Mouse (Mus musculus) megakaryocyte, adult 5-6 weeks (primary cell): ENCODE measurements around the gene Ndufa13. TPM values are rescaled to one million over a fixed set of nuclear protein-coding genes. Genes with fewer than 3 reads are reported as not detected.
"Not testable (repeated sequence)": the region's sequence is repeated elsewhere in the genome, so short reads cannot be mapped to it uniquely, and the experiment has no call there.

Source experiments
- ATAC-seq: 2 replicates; pipeline ENCODE4 v1.8.0; 2016; ENCODE audit warnings: mild to moderate bottlenecking, inconsistent platforms; ENCODE audit not compliant: poor library complexity, severe bottlenecking
- total RNA-seq, 2 experiments: library from RNA; stranded (forward) in 1 of 2; stranded (reverse) in 1 of 2; fragments of 153-499, 151-499 nt in 1 of 2; fragments of 221-1000, 200-1000 nt in 1 of 2; gene quantifications; 2 replicates each; pipeline versions ENCODE4 v1.2.3 to v1.2.4; 2015 to 2017

Gene Ndufa13
- 63.4 and 75.7 TPM in 2 replicates for total RNA-seq (2015)
- total RNA-seq (2017): 120 and 143 TPM in 2 replicates

DNA sequence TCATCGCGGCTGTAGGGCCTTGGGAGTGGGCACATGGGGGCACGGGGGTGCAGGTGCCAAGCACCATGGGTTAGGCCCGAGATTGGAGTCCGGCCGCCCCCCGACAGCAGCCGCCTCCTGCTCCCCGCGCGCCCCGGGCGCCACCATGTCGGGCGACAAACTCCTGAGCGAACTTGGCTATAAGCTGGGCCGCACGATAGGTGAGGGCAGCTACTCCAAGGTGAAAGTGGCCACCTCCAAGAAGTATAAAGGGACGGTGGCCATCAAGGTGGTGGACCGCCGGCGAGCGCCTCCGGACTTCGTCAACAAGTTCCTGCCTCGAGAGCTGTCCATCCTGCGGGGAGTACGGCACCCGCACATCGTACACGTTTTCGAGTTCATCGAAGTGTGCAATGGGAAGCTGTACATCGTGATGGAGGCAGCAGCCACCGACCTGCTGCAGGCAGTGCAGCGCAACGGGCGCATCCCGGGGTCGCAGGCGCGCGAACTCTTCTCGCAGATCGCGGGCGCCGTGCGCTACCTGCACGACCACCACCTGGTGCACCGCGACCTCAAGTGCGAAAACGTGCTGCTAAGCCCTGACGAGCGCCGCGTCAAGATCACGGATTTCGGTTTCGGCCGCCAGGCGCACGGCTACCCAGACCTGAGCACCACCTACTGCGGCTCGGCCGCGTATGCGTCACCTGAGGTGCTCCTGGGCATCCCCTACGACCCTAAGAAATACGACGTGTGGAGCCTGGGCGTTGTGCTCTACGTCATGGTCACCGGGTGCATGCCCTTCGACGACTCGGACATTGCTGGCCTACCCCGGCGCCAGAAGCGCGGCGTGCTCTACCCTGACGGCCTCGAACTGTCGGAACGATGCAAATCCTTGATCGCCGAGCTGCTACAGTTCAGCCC is at the start of gene Ndufa13, which contains the start of the genes Tssk6 and Yjefn3:
TSS of gene Ndufa13 (minus strand) at position 396 of the 900 bp plus-strand sequence.
TSS of gene Tssk6 (plus strand) at position 22 of the 900 bp plus-strand sequence.
TSS of gene Yjefn3 (minus strand) at position 550 of the 900 bp plus-strand sequence.
- ATAC-seq: peak; percentile 14

GRCm38 (mm10) chr8:69950300-69950699 is 47.9 kb upstream of the Ndufa13 start:
- ATAC-seq: no peak

DNA sequence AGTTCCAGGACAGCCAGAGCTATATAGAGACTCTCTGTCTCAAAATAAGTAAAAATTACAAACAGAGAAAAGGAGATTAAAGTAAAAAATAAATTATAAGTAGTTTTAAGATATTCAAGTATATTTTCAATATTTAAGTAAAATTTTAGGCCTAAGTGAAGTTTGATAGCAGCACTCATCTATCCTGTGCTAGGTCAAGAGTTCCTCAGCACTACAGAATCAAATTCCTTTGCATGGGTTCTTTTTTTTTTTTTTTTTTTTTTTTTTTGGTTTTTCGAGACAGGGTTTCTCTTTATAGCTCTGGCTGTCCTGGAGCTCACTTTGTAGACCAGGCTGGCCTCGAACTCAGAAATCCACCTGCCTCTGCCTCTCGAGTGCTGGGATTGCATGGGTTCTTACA is 40.1 kb upstream of the Ndufa13 start:
- not testable (repeated sequence) for ATAC-seq

- ATAC-seq: no peak
Measured at GRCm38 (mm10) chr8:69940386-69940785, 38.0 kb upstream of the Ndufa13 start.

GRCm38 (mm10) chr8:69939633-69940032 is 37.3 kb upstream of the Ndufa13 start:
- ATAC-seq: no peak

DNA sequence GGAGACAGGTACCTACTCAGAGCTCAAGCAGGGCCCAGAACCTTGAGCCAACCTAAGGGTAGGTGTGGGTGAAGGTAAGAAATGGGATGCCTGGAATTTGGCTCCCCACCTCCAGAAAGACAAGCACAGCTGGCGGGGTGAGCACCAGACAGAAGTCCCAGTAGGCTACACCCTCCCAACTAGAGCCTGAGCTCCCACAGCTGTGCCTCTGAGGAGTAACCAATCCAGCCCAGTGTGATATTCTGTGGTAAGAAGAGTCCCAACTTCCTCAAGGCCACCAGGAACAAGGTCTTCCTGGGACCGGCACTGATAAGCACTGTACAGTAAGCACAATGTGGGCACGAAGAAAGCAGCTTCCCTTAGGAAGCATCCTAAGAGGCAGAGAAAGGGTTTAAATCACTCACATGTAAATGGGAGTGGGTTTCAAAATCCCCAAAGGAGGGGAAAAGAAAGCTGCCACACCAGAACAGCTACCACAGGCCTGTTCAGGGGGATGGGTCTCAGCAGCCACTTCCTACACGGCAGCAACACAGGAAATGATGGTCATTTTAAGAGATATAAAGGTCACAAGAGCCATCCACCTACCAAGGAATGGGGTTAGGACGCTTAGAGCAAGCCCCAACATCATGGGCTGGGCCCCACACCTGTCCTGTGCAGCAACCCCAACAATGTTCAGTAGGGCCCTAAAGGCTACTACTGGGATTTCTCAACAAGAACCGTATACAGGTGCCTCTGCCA is 36.1 kb upstream of the Ndufa13 start:
- ATAC-seq: peak; percentile 51

DNA sequence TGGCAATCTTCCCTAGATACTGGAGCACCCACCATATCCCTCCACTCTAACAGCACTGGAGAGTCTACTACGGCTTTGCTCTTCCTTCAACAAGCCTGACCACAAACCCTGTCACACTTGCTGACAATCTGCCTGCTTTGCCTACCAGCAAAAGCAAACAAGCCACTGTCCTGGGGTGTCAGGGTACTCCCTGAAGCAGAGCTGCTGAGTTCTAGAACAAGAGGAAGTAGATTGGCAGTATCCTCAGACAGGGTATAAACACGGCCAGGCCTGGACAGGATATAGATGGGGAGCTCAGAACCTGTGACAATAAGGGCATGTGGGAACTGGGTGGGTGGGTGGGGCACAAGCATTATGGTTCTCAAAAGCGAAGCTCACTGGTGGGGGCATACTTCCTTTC is 35.1 kb upstream of the Ndufa13 start:
- ATAC-seq: peak; percentile 39

- ATAC-seq: no peak
Measured at GRCm38 (mm10) chr8:69936050-69936794, 33.9 kb upstream of the Ndufa13 start.

DNA sequence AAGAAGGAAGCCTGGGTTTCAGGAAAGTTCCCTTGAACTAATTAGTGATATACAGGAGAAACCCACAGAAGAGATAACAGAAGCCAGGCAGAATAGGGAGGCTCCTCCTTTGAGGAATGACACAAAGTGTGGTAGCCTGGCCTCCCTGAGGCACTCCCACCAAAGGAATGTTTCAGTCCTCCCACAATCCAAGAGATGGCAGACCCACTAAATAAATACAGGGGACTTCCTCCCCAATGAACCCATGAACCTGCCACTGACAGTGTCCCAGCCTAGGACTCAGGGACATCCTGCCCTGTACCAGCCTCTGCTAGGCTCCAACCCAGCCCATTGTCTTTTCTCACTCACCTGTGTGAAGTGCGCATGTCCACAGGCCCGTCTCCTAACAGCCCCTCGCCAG is 33.1 kb upstream of the Ndufa13 start:
- ATAC-seq: no peak

DNA sequence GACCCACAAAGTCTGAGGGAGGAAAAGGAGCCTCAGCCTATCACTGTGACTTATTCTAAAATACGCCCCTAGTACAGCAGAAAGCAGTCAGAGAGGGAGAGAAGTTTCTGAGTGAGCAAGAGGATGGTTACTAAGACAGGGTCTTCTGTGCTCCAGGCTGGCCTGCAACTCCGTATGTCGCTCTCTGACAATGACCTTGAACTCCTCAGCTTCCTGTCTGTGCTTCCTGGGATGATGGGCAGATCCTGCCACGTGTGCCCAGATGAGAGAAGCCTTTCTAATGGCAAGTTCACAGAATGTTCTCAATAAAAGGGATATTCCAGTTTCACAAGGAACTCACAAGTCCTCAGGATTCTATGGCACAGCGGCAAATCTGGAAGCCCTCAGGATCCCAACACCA is 32.2 kb upstream of the Ndufa13 start:
- ATAC-seq: no peak

- ATAC-seq: peak; percentile 26; the same call in 1 of the 2 replicates
Measured at GRCm38 (mm10) chr8:69933811-69934210, 31.5 kb upstream of the Ndufa13 start.

GRCm38 (mm10) chr8:69926901-69927300 is 24.5 kb upstream of the Ndufa13 start:
- no peak for ATAC-seq

GRCm38 (mm10) chr8:69923986-69924385 is 21.6 kb upstream of the Ndufa13 start:
- no peak for ATAC-seq

DNA sequence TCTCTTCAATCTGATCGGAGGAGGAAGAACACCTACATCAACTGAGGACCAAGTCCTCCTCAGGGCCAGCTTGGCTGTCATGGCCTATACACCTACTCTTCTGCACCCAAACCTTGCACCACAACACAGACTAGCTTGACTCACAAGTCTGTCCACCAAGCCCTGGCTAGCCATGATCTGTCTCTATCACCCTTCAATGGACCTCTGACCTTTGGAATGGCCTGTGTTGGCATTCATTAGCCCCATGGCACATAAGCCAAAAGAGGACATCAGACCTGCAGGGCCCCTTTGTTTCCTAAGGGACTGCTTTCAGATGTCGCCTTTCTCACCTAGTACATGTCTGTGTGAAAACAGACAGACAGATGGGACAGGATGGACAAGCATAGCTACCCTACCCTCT is 18.8 kb upstream of the Ndufa13 start:
- no peak for ATAC-seq

- peak; percentile 80 for ATAC-seq
Measured at GRCm38 (mm10) chr8:69919876-69920662, 17.7 kb upstream of the Ndufa13 start.

GRCm38 (mm10) chr8:69919010-69919409 is 16.7 kb upstream of the Ndufa13 start:
- ATAC-seq: peak; percentile 77

DNA sequence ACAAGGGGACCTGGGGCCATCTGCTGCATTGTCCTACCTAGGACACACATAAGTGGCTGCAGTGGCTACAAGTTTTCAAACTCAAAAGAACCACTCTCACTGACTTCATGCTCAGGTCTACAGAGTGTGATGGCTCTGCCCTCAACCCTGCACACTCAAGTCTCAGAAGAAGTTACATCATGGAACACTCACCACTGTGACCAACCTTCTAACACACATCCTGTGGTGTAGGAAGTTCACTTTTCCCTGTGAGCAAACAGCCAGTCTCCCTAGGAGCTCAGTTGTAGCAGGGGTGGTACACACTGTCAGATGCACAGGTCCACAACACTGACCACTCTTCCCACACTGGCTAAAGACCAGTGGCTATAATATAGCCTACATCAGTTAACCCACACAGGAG is 16.1 kb upstream of the Ndufa13 start:
- 0 out of 2 replicates have a peak, but pooled peaks have one; percentile 3 for ATAC-seq

- no peak for ATAC-seq
Measured at GRCm38 (mm10) chr8:69915748-69916147, 13.4 kb upstream of the Ndufa13 start.

DNA sequence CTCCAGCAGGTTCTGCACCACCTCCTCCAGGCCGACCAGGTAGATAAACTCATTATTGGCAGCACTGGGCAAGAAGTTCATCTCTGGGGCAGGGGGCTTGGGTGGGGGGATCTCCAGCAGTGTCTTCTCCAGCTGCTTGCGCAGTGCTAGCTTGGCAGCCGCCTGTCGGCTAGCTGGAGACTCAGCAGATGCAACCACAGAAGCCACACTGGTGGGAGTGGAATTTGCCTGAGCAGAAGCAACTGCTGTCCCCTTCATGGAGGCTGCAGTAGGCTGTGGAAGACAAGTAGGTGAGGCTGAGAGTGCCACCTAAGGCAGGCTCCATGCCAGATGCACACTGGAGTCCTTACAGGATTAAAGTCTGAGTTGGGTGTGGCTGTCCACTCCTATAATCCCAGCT is 12.2 kb upstream of the Ndufa13 start:
- no peak for ATAC-seq

- ATAC-seq: no peak
Measured at GRCm38 (mm10) chr8:69912478-69913074, 10.2 kb upstream of the Ndufa13 start.
